Mouse (Mus musculus) small intestine, adult 2 months (tissue): ENCODE results near the gene Hoxa5.

Source experiments
- CTCF ChIP-seq: fragments of 200-500 bp; IDR thresholded peaks from 2 replicates; pipeline ENCODE4 v1.5.1; 2012; ENCODE audit warnings: low read depth, mild to moderate bottlenecking, control low read depth, inconsistent platforms, low read length, moderate library complexity, mixed read lengths; ENCODE audit not compliant: insufficient replicate concordance, insufficient read length; ENCODE audit errors: extremely low read depth
- POLR2A ChIP-seq: fragments of 200-500 bp; IDR thresholded peaks from 2 replicates; pipeline ENCODE4 v1.6.1; 2012; ENCODE audit warnings: low read depth, mild to moderate bottlenecking, control low read depth, inconsistent platforms, low read length, moderate library complexity

DNA sequence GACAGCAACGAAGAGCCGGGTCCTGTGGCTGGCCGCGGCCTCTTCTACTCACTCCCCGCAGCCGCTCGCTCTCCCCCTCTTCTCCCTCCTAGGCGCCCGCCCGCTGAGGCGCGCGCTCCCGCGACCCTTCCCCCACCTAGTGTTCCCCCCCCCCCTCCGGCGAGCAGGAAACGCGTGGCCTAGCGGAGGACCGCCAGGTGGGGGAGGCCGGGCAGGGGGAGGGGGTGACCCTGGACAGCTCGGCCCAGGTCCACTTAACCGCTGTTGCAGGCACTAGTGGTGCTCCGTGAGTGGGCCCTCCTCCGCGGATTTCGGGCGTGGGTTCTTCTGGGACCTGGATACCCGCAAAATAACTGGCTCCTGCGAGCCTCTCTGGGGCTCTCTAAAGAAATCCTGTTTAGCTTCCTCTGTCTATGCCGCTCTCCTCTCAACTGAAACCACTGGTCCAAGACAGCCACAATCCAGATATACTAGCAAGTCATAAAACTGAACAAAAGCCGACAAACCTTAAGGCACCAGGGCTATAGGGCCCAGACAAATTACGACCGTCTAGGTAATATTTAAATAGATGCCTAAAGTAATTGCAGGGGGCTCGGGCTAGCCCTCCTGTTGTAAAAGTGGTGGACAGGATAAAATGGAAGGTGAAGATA lies 26.3 kb upstream of the Hoxa5 start, which contains the start of gene Hoxa9:
- no peak for TF ChIP-seq POLR2A
- no peak for TF ChIP-seq CTCF
